Mouse (Mus musculus) liver, adult 2 months (tissue): ENCODE results near the gene Btnl2. TPM values are rescaled to one million over a fixed set of nuclear protein-coding genes. Genes with fewer than 3 reads are reported as not detected.

Experiments
- DNase-seq: peaks from one replicate; pipeline ENCODE4 v3.0.0-alpha.2; 2011; ENCODE audit warnings: low read depth, low spot score; ENCODE audit errors: extremely low read depth
- H3K27ac ChIP-seq: fragments of 200-500 bp; replicated peaks from 2 replicates; pipeline ENCODE4 v1.5.1; 2012; ENCODE audit warnings: low read depth, mild to moderate bottlenecking, control low read depth, inconsistent platforms, low read length; ENCODE audit not compliant: insufficient read depth
- H3K27me3 ChIP-seq: fragments of 200-500 bp; 2 replicates; pipeline ENCODE4 v1.6.1; 2012; ENCODE audit warnings: mild to moderate bottlenecking, moderate library complexity, low read length, inconsistent platforms; ENCODE audit not compliant: control insufficient read depth, insufficient read depth
- H3K36me3 ChIP-seq: fragments of 200-500 bp; 2 replicates; pipeline ENCODE4 v1.6.1; 2012; ENCODE audit warnings: low read length, inconsistent platforms; ENCODE audit not compliant: control insufficient read depth, insufficient read depth
- H3K4me1 ChIP-seq: fragments of 200-500 bp; 2 replicates; pipeline ENCODE4 v1.6.1; 2011; ENCODE audit warnings: low read length; ENCODE audit not compliant: control insufficient read depth, insufficient read depth
- H3K4me3 ChIP-seq: fragments of 200-500 bp; 2 replicates; pipeline ENCODE4 v1.5.1; 2011; ENCODE audit warnings: low read depth, mild to moderate bottlenecking, control low read depth, low read length, moderate library complexity; ENCODE audit not compliant: insufficient read depth
- H3K79me2 ChIP-seq: fragments of 200-500 bp; 2 replicates; pipeline ENCODE4 v1.6.1; 2012; ENCODE audit warnings: inconsistent platforms, mild to moderate bottlenecking, low read length, moderate library complexity; ENCODE audit not compliant: control insufficient read depth, insufficient read depth
- H3K9ac ChIP-seq: fragments of 200-500 bp; 2 replicates; pipeline ENCODE4 v1.6.1; 2012; ENCODE audit warnings: low read depth, mild to moderate bottlenecking, control low read depth, inconsistent platforms, low read length
- CTCF ChIP-seq: fragments of 200-500 bp; IDR thresholded peaks from 2 replicates; pipeline ENCODE4 v1.5.1; 2011; ENCODE audit warnings: low read depth, low read length, control low read depth
- POLR2A ChIP-seq: fragments of 200-500 bp; IDR thresholded peaks from 2 replicates; pipeline ENCODE4 v1.6.1; 2011; ENCODE audit warnings: low read length, control low read depth; ENCODE audit not compliant: insufficient read depth; ENCODE audit errors: extremely low read depth
- WGBS: fragments of 180-500 bp; shearing (Covaris S2); methylation state at CpG from one replicate; pipeline ENCODE4 v1.1.7; 2018; 5-methylcytosine and 5-hydroxymethylcytosine counted together
- polyA plus RNA-seq: library from polyadenylated mRNA; depleted of rRNA; stranded (reverse); fragments of >200 nt; gene quantifications from 2 replicates; pipeline ENCODE4 v1.2.3, GENCODE M21; 2012
- total RNA-seq: library from RNA; depleted of rRNA; stranded (reverse); fragments of >200 nt; gene quantifications from 2 replicates; pipeline ENCODE4 v1.2.3, GENCODE M21; 2014

Gene Btnl2
- total and polyA plus RNA-seq, 2 experiments, result 0.09 TPM; not detected in 1

DNA sequence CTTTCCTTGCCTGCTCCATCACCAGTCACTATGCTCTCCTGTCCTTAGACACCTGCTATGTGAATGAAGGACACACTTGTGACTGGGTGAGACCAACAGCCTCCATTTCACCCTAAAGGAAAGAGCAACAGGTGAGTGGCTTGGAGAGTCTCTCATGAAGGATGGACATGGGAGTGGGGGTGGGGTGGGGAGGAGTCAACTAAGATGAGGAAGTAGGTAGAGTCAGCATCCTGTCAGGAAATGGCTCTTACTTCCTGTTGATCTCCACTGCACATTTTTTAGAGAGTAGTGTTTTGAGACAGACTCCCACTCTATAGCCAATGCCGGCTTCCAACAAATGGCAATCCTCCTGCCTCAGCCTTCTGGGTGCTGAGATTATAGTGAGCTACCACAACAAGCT lies 318 bp downstream of the Btnl2 start:
- Histone ChIP-seq H3K27me3 (0 out of 2 replicates have a peak, but pooled peaks cover 3% of the 10 kb centered on the region), H3K27ac (no peak overlapping the region), H3K36me3 (no peaks in the 10 kb centered on the region), H3K9ac (no peak overlapping the region), H3K4me1 (no peaks in the 10 kb centered on the region; the same call in 1 of the 2 replicates), H3K4me3 (no peak overlapping the region), H3K79me2 (no peaks in the 10 kb centered on the region)
- peak; percentile 17 for DNase-seq
- 73% methylated on average over 1 of the region's 1 CpGs for WGBS
- TF ChIP-seq POLR2A (no peak), CTCF (no peak)

DNA sequence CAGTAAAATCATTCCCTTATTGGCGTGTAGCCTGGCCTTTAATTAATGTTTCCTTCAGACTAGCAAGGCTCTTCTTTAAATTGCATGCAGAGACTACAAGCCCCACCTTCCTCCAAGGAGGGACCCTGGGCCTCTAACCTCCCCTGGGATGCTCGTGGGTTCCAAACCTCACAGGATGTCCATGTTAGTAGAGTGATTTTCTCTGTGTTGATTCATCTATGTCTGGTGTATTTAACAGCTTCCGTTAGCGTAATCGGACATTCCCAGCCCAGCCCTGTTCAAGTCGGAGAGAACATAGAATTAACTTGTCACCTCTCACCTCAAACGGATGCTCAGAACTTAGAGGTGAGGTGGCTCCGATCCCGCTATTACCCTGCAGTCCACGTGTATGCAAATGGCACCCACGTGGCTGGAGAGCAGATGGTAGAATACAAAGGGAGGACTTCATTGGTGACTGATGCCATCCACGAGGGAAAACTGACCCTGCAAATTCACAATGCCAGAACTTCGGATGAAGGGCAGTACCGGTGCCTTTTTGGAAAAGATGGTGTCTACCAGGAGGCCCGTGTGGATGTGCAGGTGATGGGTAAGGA lies 8.4 kb downstream of the Btnl2 start:
- Histone ChIP-seq H3K27me3 (no peaks in the 10 kb centered on the region), H3K4me3 (no peak overlapping the region), H3K4me1 (no peaks in the 10 kb centered on the region), H3K79me2 (no peaks in the 10 kb centered on the region), H3K27ac (no peak overlapping the region), H3K36me3 (no peaks in the 10 kb centered on the region), H3K9ac (no peak overlapping the region)
- WGBS, result 82% methylated on average over 15 of the region's 15 CpGs
- DNase-seq, result no peak
- no peak for TF ChIP-seq CTCF
- no peak for TF ChIP-seq POLR2A

GRCm38 (mm10) chr17:34363676-34364310 lies 9.2 kb downstream of the Btnl2 start:
- Histone ChIP-seq H3K4me1 (no peaks in the 10 kb centered on the region), H3K27me3 (no peaks in the 10 kb centered on the region), H3K79me2 (no peaks in the 10 kb centered on the region), H3K36me3 (no peaks in the 10 kb centered on the region), H3K4me3 (no peak overlapping the region), H3K9ac (no peak overlapping the region), H3K27ac (no peak overlapping the region)
- DNase-seq, result peak; percentile 8
- TF ChIP-seq POLR2A (no peak), CTCF (no peak)
- 71% methylated on average over 3 of the region's 3 CpGs for WGBS

DNA sequence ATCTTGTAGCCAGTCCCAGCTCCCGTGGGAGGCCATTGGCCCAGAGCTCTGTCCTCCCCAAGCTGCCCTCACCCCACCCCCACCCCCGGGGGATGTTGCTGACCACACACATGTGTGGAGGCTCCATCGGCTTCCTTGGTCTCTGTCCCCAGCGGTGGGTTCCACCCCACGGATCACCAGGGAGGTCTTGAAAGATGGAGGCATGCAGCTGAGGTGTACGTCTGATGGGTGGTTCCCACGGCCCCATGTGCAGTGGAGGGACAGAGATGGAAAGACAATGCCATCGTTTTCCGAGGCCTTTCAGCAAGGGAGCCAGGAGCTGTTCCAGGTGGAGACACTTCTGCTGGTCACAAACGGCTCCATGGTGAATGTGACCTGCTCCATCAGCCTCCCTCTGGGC lies 10.4 kb downstream of the Btnl2 start:
- no peak overlapping the region for H3K27ac ChIP-seq
- no peaks in the 10 kb centered on the region for H3K4me1 ChIP-seq
- WGBS, result 74% methylated on average over 10 of the region's 10 CpGs
- H3K36me3 ChIP-seq, result no peaks in the 10 kb centered on the region
- TF ChIP-seq CTCF (no peak), POLR2A (no peak)
- no peak for DNase-seq
- no peak overlapping the region for H3K4me3 ChIP-seq
- H3K79me2 ChIP-seq, result no peaks in the 10 kb centered on the region
- no peaks in the 10 kb centered on the region for H3K27me3 ChIP-seq
- H3K9ac ChIP-seq, result no peak overlapping the region

- H3K79me2 ChIP-seq, result no peaks in the 10 kb centered on the region
- TF ChIP-seq POLR2A, result no peak
- no peak for TF ChIP-seq CTCF
- H3K36me3 ChIP-seq, result no peaks in the 10 kb centered on the region
- no peaks in the 10 kb centered on the region; the same call in 1 of the 2 replicates for H3K4me1 ChIP-seq
- no peak overlapping the region for H3K4me3 ChIP-seq
- no peak overlapping the region for H3K9ac ChIP-seq
- no peak overlapping the region for H3K27ac ChIP-seq
- DNase-seq, result no peak
- H3K27me3 ChIP-seq, result no peaks in the 10 kb centered on the region
- WGBS, result 28% methylated on average over 4 of the region's 4 CpGs
These were observed 15.9 kb downstream of the Btnl2 start for GRCm38 (mm10) chr17:34370563-34370962.

GRCm38 (mm10) chr17:34373055-34373709 lies 18.6 kb downstream of the Btnl2 start:
- WGBS, result 52% methylated on average over 6 of the region's 6 CpGs
- Histone ChIP-seq H3K4me3 (no peak overlapping the region), H3K27me3 (no peaks in the 10 kb centered on the region), H3K79me2 (no peaks in the 10 kb centered on the region), H3K36me3 (no peaks in the 10 kb centered on the region), H3K27ac (no peak overlapping the region), H3K4me1 (no peaks in the 10 kb centered on the region; the same call in 1 of the 2 replicates), H3K9ac (no peak overlapping the region)
- DNase-seq, result no peak
- TF ChIP-seq CTCF, result no peak
- TF ChIP-seq POLR2A, result no peak
